ENCODE assay signal across 36 mouse cellular contexts in genomic region chr14:48546009-48546408, GRCm38 (mm10).
"Had no signal": no experiment of that assay in that cellular context is flagged by ENCODE, and none has a peak within 500 bp of the region (broad histone marks: within the 10 kb centered on the region; RNA-seq: fewer than 3 reads in every experiment).

No protein-coding gene starts in this region.

- H3K4me2 ChIP-seq: heart, embryonic 11.5 days; heart, embryonic 12.5 days; heart, embryonic 13.5 days; heart, embryonic 15.5 days; hindbrain, embryonic 12.5 days; hindbrain, embryonic 13.5 days; hindbrain, embryonic 14.5 days; hindbrain, embryonic 15.5 days; intestine, embryonic 15.5 days; kidney, embryonic 15.5 days had no signal

- H3K36me3 ChIP-seq: heart, embryonic 10.5 days; heart, embryonic 12.5 days; heart, embryonic 13.5 days; heart, embryonic 15.5 days; hindbrain, embryonic 10.5 days; hindbrain, embryonic 12.5 days; hindbrain, embryonic 13.5 days; hindbrain, embryonic 15.5 days; intestine, embryonic 15.5 days; kidney, embryonic 15.5 days had no signal

- H3K27ac ChIP-seq: heart, embryonic 10.5 days; heart, embryonic 13.5 days; heart, embryonic 15.5 days; hindbrain, embryonic 10.5 days; hindbrain, embryonic 12.5 days; hindbrain, embryonic 13.5 days; hindbrain, embryonic 14.5 days; hindbrain, embryonic 15.5 days; hindbrain, postnatal 0 days; intestine, embryonic 15.5 days; kidney, embryonic 15.5 days; kidney, postnatal 0 days; layer of hippocampus, adult 2 months; left cerebral cortex, adult 2 months had no signal

- H3K9ac ChIP-seq: heart, embryonic 12.5 days; heart, embryonic 13.5 days; heart, embryonic 15.5 days; hindbrain, embryonic 12.5 days; hindbrain, embryonic 13.5 days; hindbrain, embryonic 14.5 days; hindbrain, embryonic 15.5 days; intestine, embryonic 15.5 days; kidney, embryonic 15.5 days had no signal

- H3K9me3 ChIP-seq: heart, embryonic 10.5 days; heart, embryonic 13.5 days; heart, embryonic 15.5 days; hindbrain, embryonic 10.5 days; hindbrain, embryonic 12.5 days; hindbrain, embryonic 13.5 days; hindbrain, embryonic 15.5 days; intestine, embryonic 15.5 days; kidney, embryonic 15.5 days had no signal

- H3K4me3 ChIP-seq: heart, embryonic 10.5 days; heart, embryonic 12.5 days; heart, embryonic 13.5 days; heart, embryonic 15.5 days; hindbrain, embryonic 10.5 days; hindbrain, embryonic 12.5 days; hindbrain, embryonic 13.5 days; hindbrain, embryonic 15.5 days; intestine, embryonic 15.5 days; kidney, embryonic 15.5 days; layer of hippocampus, adult 2 months; left cerebral cortex, adult 2 months had no signal

- H3K27me3 ChIP-seq: heart, embryonic 12.5 days; heart, embryonic 15.5 days; intestine, embryonic 15.5 days had no signal

- DNase-seq: heart, postnatal 10 days; heart, postnatal 14 days; heart, postnatal 36 days; heart, postnatal 4 days; kidney, adult 11 months; kidney, adult 18-20 months; kidney, adult 2 months; kidney, adult 8-10 months; kidney, adult 9 months; kidney, postnatal 10 days; kidney, postnatal 14 days; kidney, postnatal 25 days; kidney, postnatal 36 days; kidney, postnatal 4 days; layer of hippocampus, adult 9-11 months; layer of hippocampus, postnatal 36 days had no signal

- H3K4me1 ChIP-seq: heart, embryonic 13.5 days; heart, embryonic 15.5 days; hindbrain, embryonic 12.5 days; hindbrain, embryonic 13.5 days; hindbrain, embryonic 15.5 days; intestine, embryonic 15.5 days; kidney, embryonic 15.5 days had no signal

- ATAC-seq: hindbrain, embryonic 16.5 days; hindbrain, postnatal 0 days; inflammation-experienced regulatory T-cells, adult 6 months; intestine, embryonic 15.5 days; intestine, embryonic 16.5 days; intestine, postnatal 0 days had no signal
